Mouse (Mus musculus): Measurements from ENCODE around the gene Hoxa7. TPM values are rescaled to one million over a fixed set of nuclear protein-coding genes. Genes with fewer than 3 reads are reported as not detected.

The Hoxa7 gene
- polyA plus RNA-seq, 1 experiment from 2014 or later, result not detected

DNA sequence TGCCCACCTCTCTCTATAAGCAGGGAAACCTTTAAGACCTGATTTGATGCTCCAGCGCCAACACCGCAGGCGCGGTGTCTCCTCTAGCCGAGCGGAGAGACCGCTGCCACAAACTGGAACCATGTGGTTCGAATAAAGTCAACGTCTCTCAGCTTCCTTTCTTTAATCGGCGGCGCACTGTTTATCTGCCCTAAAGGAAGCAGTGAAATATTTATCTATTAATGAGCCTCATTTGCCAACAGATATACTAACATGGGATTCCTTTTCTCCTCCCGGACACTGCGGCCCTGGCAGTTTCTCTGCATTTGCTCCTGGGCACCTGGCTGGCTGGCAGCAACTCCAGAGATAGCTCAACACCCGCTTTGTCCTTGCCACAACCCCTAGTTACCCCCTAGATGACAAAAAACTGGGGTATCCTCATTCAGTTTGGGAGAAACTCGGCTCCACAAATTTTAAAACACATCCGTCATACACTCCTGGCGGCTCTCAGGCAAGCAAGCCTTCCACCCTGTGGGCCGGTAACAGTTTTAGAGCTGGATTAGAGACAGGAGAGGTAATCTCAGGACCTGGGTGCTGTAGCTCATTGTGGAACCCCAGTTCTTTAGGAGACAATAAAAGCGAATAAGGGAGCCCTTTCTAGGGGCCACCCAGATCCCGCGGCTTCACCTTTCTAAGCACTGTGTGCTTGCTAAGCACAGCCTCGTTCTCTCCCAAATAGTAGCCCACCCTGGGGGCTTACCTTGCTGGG is 3.6 kb downstream of the Hoxa7 start:
- Histone ChIP-seq H3K4me3 (no peak overlapping the region), H3K4me2 (no peak overlapping the region), H3K9ac (no peak overlapping the region)

DNA sequence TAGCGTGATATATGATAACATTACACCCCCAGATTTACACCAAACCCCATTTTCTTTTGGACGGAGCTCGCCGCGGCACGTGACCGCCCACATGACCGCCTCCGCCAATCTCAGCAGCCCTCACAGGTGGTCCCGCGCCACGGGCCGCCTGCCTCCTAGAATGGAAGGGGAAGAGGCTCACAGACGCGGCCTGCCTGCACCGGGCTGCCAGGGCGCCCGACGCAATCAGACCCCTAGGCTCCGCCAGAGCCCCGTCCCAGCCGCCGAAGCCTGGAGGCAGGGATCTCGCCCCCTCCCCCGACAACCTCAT is 4.2 kb downstream of the Hoxa7 start:
- H3K36me3 ChIP-seq (ENCODE audit: poor library complexity, severe bottlenecking), result no peaks in the 10 kb centered on the region
- H3K9me3 ChIP-seq (replicated peaks), result no peaks in the 10 kb centered on the region
- H3K27ac ChIP-seq, result no peak overlapping the region
- peaks cover 19% of the 10 kb centered on the region for H3K4me1 ChIP-seq
- under 1% methylated on average over 25 of the region's 25 CpGs for WGBS
- no peak overlapping the region for H3K9ac ChIP-seq
- peak overlapping the region; percentile 28 for H3K4me3 ChIP-seq
- peak; percentile 66; the same call in 1 of the 2 replicates for ATAC-seq
- H3K4me2 ChIP-seq, result peak overlapping the region; percentile 50
- H3K27me3 ChIP-seq, result peaks cover 100% of the 10 kb centered on the region

More for the DNA sequence above, 3.6 kb downstream of the Hoxa7 start:
- Histone ChIP-seq H3K27ac (no peak overlapping the region), H3K36me3 (ENCODE audit: poor library complexity, severe bottlenecking) (no peaks in the 10 kb centered on the region), H3K4me1 (peaks cover 18% of the 10 kb centered on the region), H3K27me3 (peaks cover 100% of the 10 kb centered on the region), H3K9me3 (replicated peaks) (no peaks in the 10 kb centered on the region)
- ATAC-seq, result no peak
- WGBS, result 4% methylated on average over 23 of the region's 23 CpGs

DNA sequence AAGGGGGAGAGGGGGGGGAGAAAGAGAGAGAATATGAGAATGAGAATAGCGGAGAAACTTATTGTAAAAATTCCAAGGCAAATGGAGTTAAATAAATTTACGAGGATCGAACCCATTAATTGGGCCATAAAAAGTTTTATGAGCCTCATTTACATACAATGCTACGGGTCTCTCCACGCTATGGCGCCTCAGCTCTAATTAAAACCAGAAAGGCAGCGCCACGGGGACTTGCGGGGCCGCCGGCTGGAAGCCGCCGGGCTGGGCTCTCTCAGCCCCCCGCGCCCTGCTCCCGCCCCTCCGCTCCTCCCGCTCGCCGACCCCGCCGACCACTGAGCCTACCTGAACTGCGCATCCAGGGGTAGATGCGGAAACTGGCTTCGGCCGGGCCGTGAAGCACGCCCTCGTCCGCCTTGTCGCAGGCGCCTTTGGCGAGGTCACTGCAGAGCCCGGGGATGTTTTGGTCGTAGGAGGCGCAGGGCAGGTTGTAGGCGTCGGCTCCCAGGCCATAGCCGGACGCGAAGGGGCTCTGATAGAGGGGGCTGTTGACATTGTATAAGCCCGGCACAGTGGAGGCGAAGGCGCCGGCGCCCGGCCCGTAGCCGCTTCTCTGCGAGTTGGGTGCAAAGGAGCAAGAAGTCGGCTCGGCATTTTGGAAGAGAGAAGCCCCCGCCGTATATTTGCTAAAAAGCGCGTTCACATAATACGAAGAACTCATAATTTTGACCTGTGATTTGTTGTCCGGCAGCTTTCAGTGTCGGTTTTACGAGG is 4.8 kb downstream of the Hoxa7 start:
- no peak for ATAC-seq
- H3K27me3 ChIP-seq, result peaks cover 100% of the 10 kb centered on the region
- 3% methylated on average over 60 of the region's 60 CpGs for WGBS

DNA sequence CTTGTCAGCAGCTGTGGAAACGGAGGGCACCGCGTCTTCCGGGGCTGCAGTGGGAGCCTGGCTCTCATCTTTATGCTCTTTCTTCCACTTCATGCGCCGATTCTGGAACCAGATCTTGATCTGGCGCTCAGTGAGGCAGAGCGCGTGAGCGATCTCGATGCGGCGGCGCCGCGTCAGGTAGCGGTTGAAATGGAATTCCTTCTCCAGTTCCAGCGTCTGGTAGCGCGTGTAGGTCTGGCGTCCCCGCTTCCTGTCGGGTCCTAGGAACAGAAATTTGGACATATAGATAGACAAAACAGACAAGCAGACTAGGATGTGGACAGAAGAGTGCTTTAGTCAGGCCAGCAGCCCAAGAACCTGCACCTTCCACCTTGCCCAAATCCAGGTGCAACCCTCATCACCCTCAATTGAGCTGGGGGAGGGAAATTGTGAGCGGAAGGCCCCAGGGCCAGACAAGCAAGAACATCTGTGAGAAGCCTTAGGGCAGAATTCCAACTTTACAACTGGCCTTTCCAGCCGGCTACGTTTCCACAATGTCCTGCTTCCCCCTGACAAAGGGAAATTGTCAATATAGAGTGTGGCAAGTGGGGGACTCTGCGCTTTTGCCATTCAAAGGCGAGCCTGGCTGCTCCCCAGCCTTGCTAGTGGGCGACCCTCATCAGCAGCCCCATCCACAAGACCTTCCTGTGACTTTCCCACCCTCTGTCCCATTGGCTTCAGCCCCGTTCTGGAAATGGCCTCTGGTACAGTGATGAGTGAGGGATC is 5.7 kb downstream of the Hoxa7 start:
- no peak for ATAC-seq
- Histone ChIP-seq H3K27me3 (peaks cover 100% of the 10 kb centered on the region), H3K4me1 (peaks cover 12% of the 10 kb centered on the region), H3K4me2 (no peak overlapping the region), H3K27ac (no peak overlapping the region), H3K36me3 (ENCODE audit: poor library complexity, severe bottlenecking) (no peaks in the 10 kb centered on the region), H3K9ac (no peak overlapping the region), H3K9me3 (replicated peaks) (no peaks in the 10 kb centered on the region), H3K4me3 (no peak overlapping the region)
- WGBS, result 1% methylated on average over 30 of the region's 30 CpGs

More for the DNA sequence above, 4.8 kb downstream of the Hoxa7 start:
- Histone ChIP-seq H3K27ac (no peak overlapping the region), H3K4me1 (peaks cover 18% of the 10 kb centered on the region), H3K9ac (no peak overlapping the region), H3K9me3 (replicated peaks) (no peaks in the 10 kb centered on the region), H3K36me3 (ENCODE audit: poor library complexity, severe bottlenecking) (no peaks in the 10 kb centered on the region), H3K4me2 (peak overlapping the region; percentile 50), H3K4me3 (peak overlapping the region; percentile 28)

DNA sequence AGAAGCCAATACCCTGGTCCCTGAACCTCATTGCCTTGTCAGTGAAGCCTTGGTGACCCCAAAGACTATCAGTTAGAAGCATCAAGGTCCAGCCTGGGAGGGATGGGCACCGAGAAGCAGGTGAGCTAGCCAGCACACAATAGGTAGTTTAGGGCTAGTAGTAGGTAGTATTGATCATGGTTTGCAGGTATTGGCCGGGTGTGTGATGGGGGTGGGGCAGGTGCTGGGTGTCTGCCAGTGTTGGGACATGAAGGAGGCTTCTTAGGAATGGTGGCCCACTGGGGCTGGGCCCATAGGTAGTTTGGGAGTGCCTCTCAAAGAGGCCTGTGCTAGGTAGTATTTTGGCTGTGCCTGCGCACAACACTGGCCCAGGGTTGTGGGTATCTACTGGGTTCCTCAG is 6.6 kb downstream of the Hoxa7 start:
- Histone ChIP-seq H3K9ac (no peak overlapping the region), H3K27ac (no peak overlapping the region), H3K9me3 (replicated peaks) (no peaks in the 10 kb centered on the region), H3K36me3 (ENCODE audit: poor library complexity, severe bottlenecking) (no peaks in the 10 kb centered on the region), H3K4me3 (no peak overlapping the region), H3K4me1 (peaks cover 12% of the 10 kb centered on the region), H3K4me2 (no peak overlapping the region), H3K27me3 (peaks cover 100% of the 10 kb centered on the region)
- 8% methylated on average over 3 of the region's 3 CpGs for WGBS
- ATAC-seq, result no peak

DNA sequence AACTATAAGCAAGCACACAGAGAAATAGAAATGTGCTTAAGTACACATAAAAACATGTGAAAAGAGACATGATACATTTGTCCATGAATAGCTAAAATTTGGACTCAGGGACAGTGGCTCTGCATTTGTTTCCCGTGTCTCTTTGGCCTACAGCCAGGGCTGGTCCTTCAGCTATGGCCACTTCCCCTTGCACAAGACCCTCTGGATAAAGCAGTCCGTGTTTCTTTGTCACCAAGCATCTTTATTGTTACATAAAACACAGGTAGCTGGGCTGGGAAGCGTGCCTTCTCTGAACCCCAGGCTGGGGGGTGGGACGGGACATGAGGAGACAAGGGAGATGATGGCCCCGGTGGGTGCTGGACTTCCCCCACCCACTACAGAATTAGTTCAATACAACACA is 7.4 kb downstream of the Hoxa7 start:
- no peak for ATAC-seq
- 7% methylated on average over 5 of the region's 5 CpGs for WGBS
- no peak overlapping the region for H3K9ac ChIP-seq

DNA sequence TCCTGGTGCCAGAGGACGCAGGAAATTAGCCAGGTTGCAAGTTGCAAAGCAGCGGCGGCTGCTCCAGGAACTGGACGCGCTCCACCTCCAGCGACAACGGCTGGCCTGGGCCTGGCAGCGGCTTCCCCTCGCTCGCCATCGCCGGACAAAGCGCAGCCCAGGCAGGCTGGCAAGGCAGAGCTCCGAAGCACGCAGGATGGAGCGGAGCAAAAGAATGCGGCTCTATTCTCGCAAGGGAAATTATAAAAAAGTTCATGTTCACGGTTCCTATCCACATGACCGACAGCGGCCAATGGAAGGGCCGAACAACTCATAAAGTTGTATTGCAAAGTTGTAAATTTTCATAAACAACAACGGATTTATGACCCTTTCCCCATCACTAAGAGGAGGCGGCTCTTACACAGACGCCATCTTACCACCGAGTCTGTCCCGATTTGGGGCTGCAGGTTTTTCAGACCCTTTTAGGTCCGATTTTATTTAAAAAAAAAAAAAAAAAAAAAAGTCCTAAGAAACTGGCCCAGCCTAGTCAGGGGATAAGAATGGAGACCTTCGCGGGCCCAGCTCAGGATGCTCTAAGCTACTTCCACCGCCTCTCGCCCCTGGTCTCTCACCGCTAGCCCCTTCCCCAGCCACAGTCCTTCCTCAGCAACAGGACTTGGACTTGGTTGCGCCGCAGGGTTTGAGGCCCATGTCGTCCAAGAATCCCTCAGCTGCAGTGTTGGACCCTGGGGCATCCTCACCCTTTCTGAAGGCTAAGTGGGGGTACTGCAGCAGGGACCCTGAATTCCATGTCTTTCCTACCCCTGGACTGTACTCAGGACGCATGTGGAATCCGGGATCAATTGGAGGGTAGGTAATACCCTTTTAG is 8.3 kb downstream of the Hoxa7 start, which contains the start of the genes Hoxa3 and Gm28308:
Hoxa3 (minus strand) TSS at position 218 of the 868 bp plus-strand sequence.
Gm28308 (minus strand) TSS at position 221 of the 868 bp plus-strand sequence.
- peaks cover 17% of the 10 kb centered on the region for H3K4me1 ChIP-seq

More for the DNA sequence above, 7.4 kb downstream of the Hoxa7 start:
- no peak overlapping the region for H3K27ac ChIP-seq
- no peaks in the 10 kb centered on the region for H3K9me3 ChIP-seq (replicated peaks)
- no peak overlapping the region for H3K4me2 ChIP-seq
- H3K36me3 ChIP-seq (ENCODE audit: poor library complexity, severe bottlenecking), result no peaks in the 10 kb centered on the region
- peaks cover 12% of the 10 kb centered on the region for H3K4me1 ChIP-seq
- H3K27me3 ChIP-seq, result peaks cover 100% of the 10 kb centered on the region
- no peak overlapping the region for H3K4me3 ChIP-seq

DNA sequence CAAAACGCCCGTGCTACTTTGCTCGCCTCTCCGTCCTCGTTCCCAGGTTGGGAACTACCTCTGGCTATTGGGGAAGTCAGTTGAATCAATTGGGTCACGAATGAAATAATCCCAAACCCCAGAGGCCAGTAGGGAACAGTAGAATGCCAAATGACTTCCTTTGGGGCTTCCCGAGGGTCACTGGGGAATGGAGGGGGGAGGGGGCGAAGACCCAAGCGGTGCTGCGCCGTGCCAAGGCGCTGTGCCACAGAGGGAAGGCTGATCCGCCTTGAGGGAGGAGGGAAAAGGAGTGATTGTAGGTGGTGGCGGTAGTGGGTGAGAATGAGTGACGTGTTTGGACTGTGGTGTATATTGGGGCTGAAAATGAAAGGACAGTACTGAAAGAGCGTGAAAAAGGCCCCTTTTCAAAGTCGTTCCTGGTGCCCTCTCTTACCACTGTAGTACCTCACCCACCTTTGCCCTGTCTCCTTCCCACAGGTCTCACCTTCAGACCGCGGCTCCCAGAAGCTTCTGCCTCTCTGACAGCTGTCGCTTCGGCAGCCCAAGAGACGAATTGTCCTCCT is 9.0 kb downstream of the Hoxa7 start:
- no peak overlapping the region for H3K9ac ChIP-seq
- no peaks in the 10 kb centered on the region for H3K36me3 ChIP-seq (ENCODE audit: poor library complexity, severe bottlenecking)
- no peak overlapping the region for H3K4me2 ChIP-seq
- peaks cover 17% of the 10 kb centered on the region for H3K4me1 ChIP-seq
- H3K27ac ChIP-seq, result no peak overlapping the region
- H3K27me3 ChIP-seq, result peaks cover 100% of the 10 kb centered on the region
- ATAC-seq, result no peak
- no peak overlapping the region for H3K4me3 ChIP-seq
- under 1% methylated on average over 22 of the region's 22 CpGs for WGBS
- H3K9me3 ChIP-seq (replicated peaks), result no peaks in the 10 kb centered on the region

More for the DNA sequence above, 8.3 kb downstream of the Hoxa7 start, which contains the start of the genes Hoxa3 and Gm28308:
- ATAC-seq, result no peak
- Histone ChIP-seq H3K27me3 (peaks cover 100% of the 10 kb centered on the region), H3K4me3 (no peak within 1 kb of the TSS), H3K9ac (no peak within 1 kb of the TSS), H3K36me3 (ENCODE audit: poor library complexity, severe bottlenecking) (no peaks in the 10 kb centered on the region), H3K4me2 (no peak within 1 kb of the TSS), H3K9me3 (replicated peaks) (no peaks in the 10 kb centered on the region), H3K27ac (no peak within 1 kb of the TSS)
- 2% methylated on average over 38 of the region's 38 CpGs for WGBS

DNA sequence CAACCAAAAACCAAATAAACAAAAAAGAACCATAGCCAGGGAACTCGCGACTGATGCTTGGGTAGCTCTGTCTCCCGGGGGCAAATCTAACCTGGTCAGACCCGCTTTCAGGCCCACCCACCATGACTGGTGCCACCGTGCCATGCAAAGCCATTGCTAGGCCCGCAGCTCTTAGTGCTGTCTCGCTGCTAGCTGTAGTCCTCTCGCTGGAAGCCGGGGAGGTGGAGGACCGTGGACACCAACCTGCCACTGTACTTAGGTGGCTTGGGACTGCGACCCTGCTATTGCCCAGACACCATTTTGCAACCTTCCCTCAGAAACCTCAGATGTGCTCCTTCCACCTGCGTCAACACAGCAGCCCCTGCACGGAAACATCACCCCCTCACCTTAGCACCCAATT is 9.7 kb downstream of the Hoxa7 start:
- 4% methylated on average over 13 of the region's 13 CpGs for WGBS
- no peaks in the 10 kb centered on the region for H3K36me3 ChIP-seq (ENCODE audit: poor library complexity, severe bottlenecking)

DNA sequence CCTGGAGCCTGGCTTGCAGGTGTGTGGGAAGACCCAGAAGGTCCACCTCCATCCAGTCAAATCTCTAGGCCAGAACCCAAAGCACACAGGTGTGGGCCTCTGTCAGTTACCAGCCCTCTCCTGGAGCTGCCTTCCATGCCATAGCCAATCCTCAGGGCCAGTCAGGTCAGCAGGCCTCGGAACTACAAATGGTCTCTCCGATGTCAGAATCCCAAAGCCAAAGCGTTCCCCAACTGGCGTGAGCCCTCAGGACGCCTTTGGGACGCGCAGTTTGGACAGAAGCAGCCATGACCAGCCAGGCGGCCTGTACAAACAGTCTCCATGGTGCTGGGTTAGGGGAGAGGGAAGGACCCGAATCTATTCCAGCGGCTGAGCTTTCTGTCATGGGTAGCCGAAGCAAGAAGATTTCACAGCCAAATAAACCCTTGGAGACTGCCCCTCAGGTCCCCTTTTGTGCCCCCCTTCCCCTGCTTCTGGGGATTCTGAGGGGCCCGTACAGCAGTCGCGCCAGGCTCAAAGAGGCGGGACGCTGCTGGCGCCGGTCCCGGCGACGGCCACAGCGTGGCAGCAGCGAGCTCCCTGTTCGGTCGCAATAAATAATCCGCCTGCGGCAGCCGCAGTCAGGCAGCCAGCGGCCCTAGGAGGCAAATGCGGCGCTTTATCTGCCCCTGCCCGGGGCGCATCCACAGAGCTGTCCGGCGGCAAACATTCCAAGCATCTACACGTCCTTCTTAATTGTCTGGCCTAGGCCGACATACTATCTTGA is 10.3 kb downstream of the Hoxa7 start:
- no peaks in the 10 kb centered on the region for H3K9me3 ChIP-seq (replicated peaks)
- H3K9ac ChIP-seq, result no peak overlapping the region
- 1% methylated on average over 37 of the region's 37 CpGs for WGBS
- peak; percentile 48 for ATAC-seq
- no peaks in the 10 kb centered on the region for H3K36me3 ChIP-seq (ENCODE audit: poor library complexity, severe bottlenecking)
- no peak overlapping the region for H3K4me2 ChIP-seq
- peaks cover 100% of the 10 kb centered on the region for H3K27me3 ChIP-seq
- H3K4me1 ChIP-seq, result 0 out of 2 replicates have a peak, but pooled peaks cover 8% of the 10 kb centered on the region
- H3K4me3 ChIP-seq, result no peak overlapping the region
- no peak overlapping the region for H3K27ac ChIP-seq

More for the DNA sequence above, 9.7 kb downstream of the Hoxa7 start:
- no peak overlapping the region for H3K4me2 ChIP-seq
- peaks cover 100% of the 10 kb centered on the region for H3K27me3 ChIP-seq
- ATAC-seq, result no peak
- H3K27ac ChIP-seq, result no peak overlapping the region
- H3K9me3 ChIP-seq (replicated peaks), result no peaks in the 10 kb centered on the region
- H3K9ac ChIP-seq, result no peak overlapping the region
- H3K4me3 ChIP-seq, result no peak overlapping the region
- H3K4me1 ChIP-seq, result peaks cover 10% of the 10 kb centered on the region

Measured in forebrain, embryonic 13.5 days (tissue).